Mouse (Mus musculus) kidney, adult 18-20 months (tissue): ENCODE data around the gene Skap1.
A peak's percentile ranks its signal among the peaks of the same experiment; 100 is the strongest.

Experiments
- DNase-seq: peaks from one replicate; pipeline ENCODE4 v3.0.0; 2021

The Skap1 gene

GRCm38 (mm10) chr11:96576491-96577427 is 112.4 kb downstream of the Skap1 start:
- DNase-seq, result no peak

- peak; percentile 7 for DNase-seq
These were observed 114.3 kb downstream of the Skap1 start for GRCm38 (mm10) chr11:96578551-96579283.

GRCm38 (mm10) chr11:96581604-96582384 is 117.4 kb downstream of the Skap1 start:
- peak; percentile 50 for DNase-seq

GRCm38 (mm10) chr11:96582595-96582994 is 118.2 kb downstream of the Skap1 start:
- no peak for DNase-seq

- no peak for DNase-seq
These were observed 125.4 kb downstream of the Skap1 start for GRCm38 (mm10) chr11:96589828-96590227.

- no peak for DNase-seq
These were observed 131.5 kb downstream of the Skap1 start for GRCm38 (mm10) chr11:96595890-96596289.

- no peak for DNase-seq
These were observed 131.9 kb downstream of the Skap1 start for GRCm38 (mm10) chr11:96596301-96596700.

- no peak for DNase-seq
These were observed 138.4 kb downstream of the Skap1 start for GRCm38 (mm10) chr11:96602806-96603205.

- DNase-seq, result no peak
These were observed 139.9 kb downstream of the Skap1 start for GRCm38 (mm10) chr11:96604306-96604705.

- no peak for DNase-seq
These were observed 140.5 kb downstream of the Skap1 start for GRCm38 (mm10) chr11:96604751-96605450.

GRCm38 (mm10) chr11:96605516-96605915 is 141.1 kb downstream of the Skap1 start:
- DNase-seq, result no peak

GRCm38 (mm10) chr11:96612596-96612995 is 148.2 kb downstream of the Skap1 start:
- DNase-seq, result no peak

- DNase-seq, result no peak
These were observed 152.4 kb downstream of the Skap1 start for GRCm38 (mm10) chr11:96616792-96617191.

- DNase-seq, result peak; percentile 45
These were observed 154.5 kb downstream of the Skap1 start for GRCm38 (mm10) chr11:96618789-96619445.

GRCm38 (mm10) chr11:96619576-96619975 is 155.2 kb downstream of the Skap1 start:
- DNase-seq, result peak; percentile 47

GRCm38 (mm10) chr11:96620006-96620405 is 155.6 kb downstream of the Skap1 start:
- DNase-seq, result no peak

- peak; percentile 64 for DNase-seq
These were observed 156.3 kb downstream of the Skap1 start for GRCm38 (mm10) chr11:96620660-96621059.

- DNase-seq, result peak; percentile 87
These were observed 156.8 kb downstream of the Skap1 start for GRCm38 (mm10) chr11:96621167-96621566.

GRCm38 (mm10) chr11:96622782-96623181 is 158.4 kb downstream of the Skap1 start:
- peak; percentile 74 for DNase-seq

GRCm38 (mm10) chr11:96624436-96624835 is 160.0 kb downstream of the Skap1 start:
- DNase-seq, result no peak

- DNase-seq, result no peak
These were observed 165.4 kb downstream of the Skap1 start for GRCm38 (mm10) chr11:96629775-96630174.

- DNase-seq, result no peak
These were observed 167.1 kb downstream of the Skap1 start for GRCm38 (mm10) chr11:96631521-96631920.
